Mouse (Mus musculus) myocyte (in vitro differentiated cells): ENCODE results near the gene Ppm1a.

Source experiments
- CEBPB ChIP-seq: IDR thresholded peaks from 2 replicates; pipeline ENCODE4 v1.6.1; 2011; ENCODE audit warnings: mild to moderate bottlenecking, moderate library complexity; ENCODE audit not compliant: poor library complexity, insufficient read depth, severe bottlenecking
- MYOD1 ChIP-seq, 3 experiments: IDR thresholded peaks; one replicate each; pipeline ENCODE4 v1.6.1; 2011; ENCODE audit warnings: control low read depth in 2 of 3, low read depth in 2 of 3, mild to moderate bottlenecking in 2 of 3, moderate library complexity in 1 of 3; ENCODE audit not compliant: insufficient read length in 2 of 3, control insufficient read depth in 1 of 3
- POLR2A ChIP-seq: IDR thresholded peaks from one replicate; pipeline ENCODE4 v1.6.1; 2011; ENCODE audit warnings: low read depth, mild to moderate bottlenecking, control low read depth, moderate library complexity; ENCODE audit not compliant: insufficient read length
- POLR2AphosphoS2 ChIP-seq: IDR thresholded peaks from one replicate; pipeline ENCODE4 v1.6.1; 2011; ENCODE audit warnings: low read depth, control low read depth; ENCODE audit not compliant: insufficient read length
- SRF ChIP-seq: IDR thresholded peaks from one replicate; pipeline ENCODE4 v1.6.1; 2011; ENCODE audit warnings: low read depth; ENCODE audit not compliant: control insufficient read depth, insufficient read length
- USF1 ChIP-seq: IDR thresholded peaks from one replicate; pipeline ENCODE4 v1.6.1; 2011; ENCODE audit warnings: low read depth, mild to moderate bottlenecking, control low read depth, moderate library complexity

DNA sequence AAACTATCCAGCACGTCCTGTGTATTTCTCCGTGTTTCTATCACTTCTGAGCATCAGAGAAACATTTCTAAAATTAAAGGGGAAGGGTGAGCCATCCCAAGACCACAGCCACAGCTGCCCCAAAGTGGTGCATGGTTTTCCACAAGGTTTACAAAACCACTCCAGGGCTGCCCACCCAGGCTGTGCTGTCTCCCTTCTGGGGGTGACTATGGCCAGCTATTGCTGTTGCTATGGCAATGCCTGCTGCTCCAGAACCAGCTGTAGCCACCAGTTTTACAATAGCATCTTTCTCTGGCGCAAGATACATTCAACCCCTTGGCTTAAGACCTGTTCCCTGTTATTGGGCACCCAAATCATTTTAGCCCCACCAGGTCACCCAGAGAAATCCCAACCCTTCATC, 54.3 kb downstream of the Ppm1a start:
- no peak for TF ChIP-seq POLR2A
- no peak for TF ChIP-seq POLR2AphosphoS2
- no peak for TF ChIP-seq SRF
- no peak for TF ChIP-seq USF1
- no peak for TF ChIP-seq CEBPB
- no peak for TF ChIP-seq MYOD1 (IDR thresholded peaks at IDR 0.05; ENCODE audit: control insufficient read depth in 1 of 3, insufficient read length in 2 of 3, low read depth in 2 of 3)
